Mouse (Mus musculus): ENCODE data around the gene Slco3a1. TPM values are rescaled to one million over a fixed set of nuclear protein-coding genes. Genes with fewer than 3 reads are reported as not detected.

Slco3a1 gene
- total and polyA plus RNA-seq, 2 experiments from 2014 or later, result 10.5 to 24.8 TPM

DNA sequence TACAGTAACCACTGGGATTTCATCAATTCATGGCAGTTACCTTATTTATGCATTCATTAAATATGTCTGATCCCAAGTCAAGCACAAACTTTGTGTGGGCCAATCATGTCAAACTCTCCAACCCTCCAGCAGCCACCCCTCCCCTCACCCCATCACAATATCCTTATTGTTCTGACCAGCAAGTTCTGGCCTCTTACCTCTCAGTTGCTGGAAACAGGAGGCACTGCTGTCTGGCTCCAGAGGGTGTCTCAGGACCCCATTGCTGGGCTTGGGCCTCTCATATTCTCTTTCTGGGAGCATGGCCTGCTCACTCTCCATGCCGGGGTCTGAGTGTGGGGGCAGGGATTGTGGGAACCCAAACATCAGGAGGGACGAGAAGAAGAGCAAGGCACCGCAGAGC is 208.1 kb downstream of the Slco3a1 start:
- Histone ChIP-seq H3K9ac (replicated peaks; ENCODE audit: low read depth, low read length) (no peak overlapping the region), H3K27ac (ENCODE audit: low read depth) (no peak overlapping the region), H3K36me3 (replicated peaks; ENCODE audit: control insufficient read depth, insufficient read depth, low read length) (no peaks in the 10 kb centered on the region), H3K4me2 (ENCODE audit: low read depth, low read length) (no peak overlapping the region), H3K4me3 (ENCODE audit: low read depth, low read length) (no peak overlapping the region), H3K9me3 (replicated peaks; ENCODE audit: control insufficient read depth, low read length) (no peaks in the 10 kb centered on the region), H3K4me1 (ENCODE audit: control insufficient read depth, insufficient read depth) (no peaks in the 10 kb centered on the region), H3K27me3 (ENCODE audit: control insufficient read depth, insufficient read depth, low read length) (no peaks in the 10 kb centered on the region)
- WGBS, result 88% methylated on average over 3 of the region's 3 CpGs
- DNase-seq (ENCODE audit: low spot score), result no peak
- TF ChIP-seq EP300 (IDR thresholded peaks at IDR 0.05; ENCODE audit: low read depth), result no peak
- TF ChIP-seq CTCF (IDR thresholded peaks at IDR 0.05; ENCODE audit: low read depth), result no peak
- ATAC-seq (ENCODE audit: insufficient read depth, low read depth), result no peak

DNA sequence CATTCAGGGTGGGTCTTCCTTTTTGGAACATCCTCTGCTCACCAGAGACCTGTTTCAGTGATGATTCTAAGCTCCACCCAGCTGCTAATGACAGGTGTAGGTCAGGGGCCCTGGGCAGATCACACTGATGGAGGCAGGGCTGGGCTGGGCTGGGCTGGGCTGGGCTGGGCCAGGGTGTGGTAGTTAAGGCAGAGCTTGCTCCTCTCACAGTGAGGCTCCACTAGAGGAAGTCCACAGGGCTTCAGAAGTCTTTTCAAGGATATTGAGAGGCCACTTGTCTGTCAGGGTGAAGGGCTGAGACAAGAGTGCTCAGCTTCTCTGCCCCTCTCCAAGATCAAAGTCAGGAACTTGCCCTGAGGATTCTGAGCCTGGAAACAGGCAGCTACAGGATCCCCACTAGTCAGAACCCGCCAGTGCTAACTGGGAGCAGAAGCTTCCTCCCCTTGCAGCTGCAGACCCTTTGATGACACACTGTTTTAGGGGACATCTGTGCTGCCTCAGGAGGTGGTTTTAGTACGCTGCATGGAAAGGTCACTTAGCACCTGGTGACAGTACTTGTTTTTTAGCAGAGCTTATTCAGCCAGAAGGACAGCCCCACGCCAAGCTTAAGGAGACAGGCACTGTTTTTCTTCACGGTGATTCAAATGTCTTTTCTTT is 213.3 kb downstream of the Slco3a1 start:
- no peak overlapping the region for H3K9ac ChIP-seq (replicated peaks; ENCODE audit: low read depth, low read length)
- no peaks in the 10 kb centered on the region for H3K9me3 ChIP-seq (replicated peaks; ENCODE audit: control insufficient read depth, low read length)
- DNase-seq (ENCODE audit: low spot score), result no peak
- ATAC-seq (ENCODE audit: insufficient read depth, low read depth), result no peak
- H3K27ac ChIP-seq (ENCODE audit: low read depth), result no peak overlapping the region
- H3K36me3 ChIP-seq (replicated peaks; ENCODE audit: control insufficient read depth, insufficient read depth, low read length), result no peaks in the 10 kb centered on the region
- TF ChIP-seq EP300 (IDR thresholded peaks at IDR 0.05; ENCODE audit: low read depth), result no peak
- TF ChIP-seq CTCF (IDR thresholded peaks at IDR 0.05; ENCODE audit: low read depth), result no peak
- H3K4me3 ChIP-seq (ENCODE audit: low read depth, low read length), result no peak overlapping the region
- H3K4me2 ChIP-seq (ENCODE audit: low read depth, low read length), result no peak overlapping the region
- WGBS, result 49% methylated on average over 4 of the region's 4 CpGs
- H3K27me3 ChIP-seq (ENCODE audit: control insufficient read depth, insufficient read depth, low read length), result no peaks in the 10 kb centered on the region
- no peaks in the 10 kb centered on the region for H3K4me1 ChIP-seq (ENCODE audit: control insufficient read depth, insufficient read depth)

DNA sequence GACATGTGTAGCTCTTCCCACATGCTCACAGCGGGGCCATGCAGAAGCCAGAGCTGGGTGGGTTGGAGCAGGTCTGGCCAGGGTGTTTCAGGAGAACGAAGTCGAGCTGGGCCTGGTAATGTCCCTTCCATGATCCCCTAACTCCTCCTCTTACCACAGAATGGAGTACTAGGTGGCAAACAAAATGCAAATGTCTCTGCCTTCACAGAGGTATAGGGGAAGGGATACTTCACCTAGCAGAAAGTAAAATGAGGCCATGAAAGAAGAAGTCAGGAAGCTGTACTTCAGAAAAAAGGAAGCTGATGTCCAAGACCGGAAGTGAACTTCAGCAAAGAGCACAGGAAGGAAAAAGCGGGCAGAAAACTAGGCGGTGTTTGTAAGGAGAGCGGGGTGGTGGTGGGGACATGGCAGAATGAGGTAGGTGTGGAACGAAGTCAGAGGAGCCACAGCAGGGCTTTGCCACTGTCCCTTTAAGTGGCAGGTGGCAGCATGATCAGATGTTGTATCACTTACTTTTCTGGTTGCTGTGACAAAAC is 214.1 kb downstream of the Slco3a1 start:
- H3K9ac ChIP-seq (replicated peaks; ENCODE audit: low read depth, low read length), result no peak overlapping the region
- H3K27me3 ChIP-seq (ENCODE audit: control insufficient read depth, insufficient read depth, low read length), result no peaks in the 10 kb centered on the region
- ATAC-seq (ENCODE audit: insufficient read depth, low read depth) (no peak), DNase-seq (ENCODE audit: low spot score) (no peak)
- H3K4me3 ChIP-seq (ENCODE audit: low read depth, low read length), result no peak overlapping the region
- H3K27ac ChIP-seq (ENCODE audit: low read depth), result no peak overlapping the region
- no peak overlapping the region for H3K4me2 ChIP-seq (ENCODE audit: low read depth, low read length)
- no peaks in the 10 kb centered on the region for H3K36me3 ChIP-seq (replicated peaks; ENCODE audit: control insufficient read depth, insufficient read depth, low read length)
- no peak for TF ChIP-seq EP300 (IDR thresholded peaks at IDR 0.05; ENCODE audit: low read depth)
- TF ChIP-seq CTCF (IDR thresholded peaks at IDR 0.05; ENCODE audit: low read depth), result no peak
- H3K9me3 ChIP-seq (replicated peaks; ENCODE audit: control insufficient read depth, low read length), result no peaks in the 10 kb centered on the region
- H3K4me1 ChIP-seq (ENCODE audit: control insufficient read depth, insufficient read depth), result no peaks in the 10 kb centered on the region
- 71% methylated on average over 8 of the region's 8 CpGs for WGBS

DNA sequence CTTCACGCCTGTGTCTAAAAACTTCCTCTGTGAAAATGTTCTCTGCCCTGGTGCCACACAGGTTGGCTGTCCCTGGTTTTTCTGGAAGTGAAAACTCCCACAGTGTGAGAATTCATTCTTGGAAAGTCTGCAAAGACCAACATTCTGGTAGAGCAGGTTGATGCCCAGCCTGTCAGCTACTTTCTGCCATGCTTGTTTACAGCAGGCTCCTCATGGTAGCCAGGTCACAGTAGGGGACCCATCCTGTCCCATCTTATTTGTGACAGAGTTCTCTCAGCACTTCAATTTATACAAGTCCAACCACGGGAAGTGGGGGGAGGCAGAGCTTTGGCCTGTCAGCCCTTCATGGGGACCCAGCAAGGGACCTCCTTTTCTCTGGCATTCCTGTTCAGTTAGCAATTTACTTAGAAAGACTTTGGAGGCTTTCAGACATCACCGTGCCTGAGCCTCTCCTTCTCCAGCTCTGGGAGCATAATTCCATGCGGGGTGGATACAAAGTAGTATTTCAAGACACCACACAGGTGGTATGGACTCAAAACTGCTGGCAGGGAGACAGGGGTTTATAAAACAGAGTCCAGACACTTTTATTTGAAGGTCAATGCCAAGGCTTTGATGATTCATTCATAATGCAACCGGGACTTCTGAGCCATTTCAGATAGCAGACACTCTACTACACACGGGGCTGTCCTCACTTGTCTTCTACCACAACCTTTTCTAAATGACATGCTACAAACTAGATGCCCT is 216.7 kb downstream of the Slco3a1 start:
- WGBS, result 73% methylated on average over 6 of the region's 6 CpGs
- Histone ChIP-seq H3K4me3 (ENCODE audit: low read depth, low read length) (no peak overlapping the region), H3K4me2 (ENCODE audit: low read depth, low read length) (no peak overlapping the region), H3K36me3 (replicated peaks; ENCODE audit: control insufficient read depth, insufficient read depth, low read length) (no peaks in the 10 kb centered on the region), H3K4me1 (ENCODE audit: control insufficient read depth, insufficient read depth) (no peaks in the 10 kb centered on the region), H3K9ac (replicated peaks; ENCODE audit: low read depth, low read length) (no peak overlapping the region), H3K27me3 (ENCODE audit: control insufficient read depth, insufficient read depth, low read length) (no peaks in the 10 kb centered on the region), H3K27ac (ENCODE audit: low read depth) (no peak overlapping the region), H3K9me3 (replicated peaks; ENCODE audit: control insufficient read depth, low read length) (no peaks in the 10 kb centered on the region)
- TF ChIP-seq EP300 (IDR thresholded peaks at IDR 0.05; ENCODE audit: low read depth), result no peak
- no peak for TF ChIP-seq CTCF (IDR thresholded peaks at IDR 0.05; ENCODE audit: low read depth)
- no peak for DNase-seq (ENCODE audit: low spot score)
- no peak for ATAC-seq (ENCODE audit: insufficient read depth, low read depth)

DNA sequence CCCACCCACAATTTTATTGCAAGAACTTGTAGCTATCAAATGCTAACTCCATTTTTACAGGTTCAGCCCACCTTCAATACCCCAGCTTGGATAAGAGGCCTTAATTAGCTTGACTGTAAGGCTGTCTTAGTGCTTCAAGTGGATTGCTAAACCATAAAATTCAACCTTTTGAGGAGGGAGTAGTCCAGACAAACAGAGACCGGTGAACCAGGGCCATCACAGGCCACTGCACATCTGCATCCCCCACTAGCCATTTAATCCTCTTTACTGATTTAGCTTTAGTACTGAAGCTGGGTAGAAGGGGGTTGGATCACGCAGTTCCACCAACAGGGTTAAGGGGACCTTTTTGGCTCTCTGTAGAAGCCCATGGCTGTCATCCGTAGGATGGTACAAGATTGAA is 222.3 kb downstream of the Slco3a1 start:
- Histone ChIP-seq H3K36me3 (replicated peaks; ENCODE audit: control insufficient read depth, insufficient read depth, low read length) (no peaks in the 10 kb centered on the region), H3K27me3 (ENCODE audit: control insufficient read depth, insufficient read depth, low read length) (no peaks in the 10 kb centered on the region), H3K4me2 (ENCODE audit: low read depth, low read length) (no peak overlapping the region), H3K27ac (ENCODE audit: low read depth) (no peak overlapping the region), H3K9ac (replicated peaks; ENCODE audit: low read depth, low read length) (no peak overlapping the region), H3K4me1 (ENCODE audit: control insufficient read depth, insufficient read depth) (no peaks in the 10 kb centered on the region), H3K9me3 (replicated peaks; ENCODE audit: control insufficient read depth, low read length) (no peaks in the 10 kb centered on the region), H3K4me3 (ENCODE audit: low read depth, low read length) (no peak overlapping the region)
- TF ChIP-seq EP300 (IDR thresholded peaks at IDR 0.05; ENCODE audit: low read depth), result no peak
- no peak for TF ChIP-seq CTCF (IDR thresholded peaks at IDR 0.05; ENCODE audit: low read depth)
- ATAC-seq (ENCODE audit: insufficient read depth, low read depth) (no peak), DNase-seq (ENCODE audit: low spot score) (no peak)
- WGBS, result 90% methylated on average over 3 of the region's 3 CpGs
